Mouse (Mus musculus) brain, embryonic 18.5 days (tissue): ENCODE measurements at regions not wholly inside any gene's neighbourhood (a gene's known extent, or its start where the extent isn't known, plus 50 kb on each side); places are given as distances from the start of the nearest gene placed in this dataset.
A peak's percentile ranks its signal among the peaks of the same experiment; 100 is the strongest.
"Not testable (repeated sequence)": the region's sequence is repeated elsewhere in the genome, so short reads cannot be mapped to it uniquely, and the experiment has no call there.

Experiments
- DNase-seq: peaks from one replicate; pipeline ENCODE4 v3.0.0-alpha.2; 2012; ENCODE audit warnings: low read depth, low spot score

DNA sequence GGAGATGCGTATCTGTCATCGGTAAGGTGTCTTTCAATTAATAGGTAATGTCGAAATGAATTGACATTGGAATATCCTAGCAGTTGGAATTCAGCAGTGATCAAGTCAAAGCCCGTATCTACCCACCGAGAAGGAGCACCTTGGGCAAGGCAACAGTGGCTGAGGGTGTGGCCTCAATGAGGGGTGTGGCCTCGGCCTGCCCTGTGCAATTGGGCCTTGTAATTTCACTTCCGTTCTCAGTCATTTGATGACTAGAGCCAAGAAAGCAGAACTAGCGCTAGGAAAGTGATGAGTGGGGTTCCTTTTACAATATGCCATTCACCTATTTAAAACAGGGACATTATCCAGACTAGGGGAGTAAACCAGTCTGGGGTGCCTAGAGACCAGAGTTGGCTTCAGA lies 77.6 kb downstream of the Elovl4 start:
- no peak for DNase-seq

DNA sequence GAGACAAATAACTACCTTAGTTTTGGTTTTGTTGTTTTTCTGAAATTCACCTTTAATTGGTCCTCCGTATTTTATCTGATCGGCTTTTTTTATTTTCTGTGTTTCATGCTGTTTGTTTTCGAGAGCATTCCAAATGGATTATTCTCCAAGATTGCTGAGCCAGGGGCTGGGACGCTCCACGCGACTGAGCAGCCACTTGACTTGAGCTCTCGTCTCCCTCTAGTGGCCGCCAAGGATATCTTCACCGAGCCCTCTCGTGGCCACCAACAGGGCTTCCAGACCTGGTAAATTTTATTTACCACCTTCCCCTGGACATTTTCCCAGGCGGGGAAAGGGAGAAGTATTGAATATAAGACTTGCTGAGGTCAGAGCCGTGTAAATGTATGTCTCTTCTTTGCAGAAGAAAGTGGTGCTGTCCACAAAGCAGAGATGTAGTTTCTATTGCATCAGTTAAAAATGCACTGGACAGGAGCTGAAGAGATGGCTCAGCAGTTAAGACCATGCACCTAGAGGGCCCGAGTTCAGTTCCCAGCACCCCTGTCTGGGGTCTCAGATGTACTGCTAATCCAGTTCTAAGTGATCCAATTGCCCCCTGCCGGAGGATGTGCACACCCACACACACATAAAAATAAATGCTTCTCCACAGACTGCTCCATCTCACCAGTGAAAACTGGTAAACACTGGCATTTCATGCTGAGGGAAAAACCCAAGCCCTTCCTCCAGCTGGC lies 78.5 kb downstream of the Elovl4 start:
- peak; percentile 45 for DNase-seq

DNA sequence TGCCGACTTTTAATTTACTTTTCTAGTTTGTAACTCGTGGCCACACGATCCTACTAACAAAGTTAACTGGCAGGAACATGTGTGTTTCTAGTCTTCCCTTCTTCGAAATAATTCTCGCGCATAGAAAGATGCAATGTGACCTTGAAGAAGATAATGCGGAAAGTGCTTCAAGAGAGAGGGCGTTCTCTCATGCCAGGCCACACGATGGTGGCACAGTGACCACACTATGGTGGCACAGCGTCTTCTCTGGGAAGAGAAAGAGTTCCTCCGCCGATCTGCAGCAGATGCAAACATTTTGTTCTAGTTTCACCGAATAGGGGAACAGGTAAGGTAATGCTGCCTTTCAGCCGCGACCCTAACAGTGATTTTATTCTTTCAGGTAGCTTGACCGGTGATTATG lies 79.1 kb downstream of the Elovl4 start:
- DNase-seq: no peak

DNA sequence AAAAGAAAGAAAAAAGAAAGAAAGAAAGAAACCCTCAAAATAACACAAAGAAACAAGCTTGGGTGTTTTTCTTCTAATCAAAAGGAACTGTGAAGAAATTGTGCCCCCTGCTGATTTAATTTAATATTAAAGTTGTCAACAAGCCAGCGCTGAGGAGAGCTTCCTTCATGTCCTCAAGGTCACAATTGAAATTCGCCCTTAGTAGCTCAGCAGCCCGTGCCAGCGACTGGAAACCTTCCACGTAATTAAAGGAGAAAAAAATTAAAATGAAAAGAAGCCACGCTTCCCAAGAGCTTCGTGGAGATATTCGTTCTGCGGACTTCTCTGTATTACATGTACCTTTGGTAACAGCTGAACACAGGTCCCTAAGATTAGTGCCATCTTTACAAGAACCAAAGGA lies 80.0 kb downstream of the Elovl4 start:
- DNase-seq: peak; percentile 18

GRCm38 (mm10) chr9:83725545-83725944 lies 80.5 kb downstream of the Elovl4 start:
- DNase-seq: no peak

DNA sequence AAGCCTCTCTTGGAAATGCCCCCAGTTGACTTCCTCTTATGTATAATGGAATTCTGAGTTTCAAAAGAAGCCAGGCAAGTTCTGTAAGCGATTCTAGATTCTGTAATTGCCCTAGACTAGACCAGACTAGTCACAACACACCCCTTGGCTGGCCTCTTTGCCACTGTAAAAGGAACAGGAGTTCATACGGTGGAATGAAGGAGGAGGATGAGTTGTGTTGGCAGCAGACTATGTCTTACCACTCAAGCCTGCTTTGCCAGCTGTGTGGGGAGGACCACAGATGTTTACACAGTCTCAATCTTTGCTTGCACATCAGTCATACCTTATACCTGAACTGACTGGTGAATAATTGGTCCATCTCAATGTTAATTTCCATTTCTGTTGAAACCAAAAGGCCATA lies 85.1 kb downstream of the Elovl4 start:
- DNase-seq: no peak

DNA sequence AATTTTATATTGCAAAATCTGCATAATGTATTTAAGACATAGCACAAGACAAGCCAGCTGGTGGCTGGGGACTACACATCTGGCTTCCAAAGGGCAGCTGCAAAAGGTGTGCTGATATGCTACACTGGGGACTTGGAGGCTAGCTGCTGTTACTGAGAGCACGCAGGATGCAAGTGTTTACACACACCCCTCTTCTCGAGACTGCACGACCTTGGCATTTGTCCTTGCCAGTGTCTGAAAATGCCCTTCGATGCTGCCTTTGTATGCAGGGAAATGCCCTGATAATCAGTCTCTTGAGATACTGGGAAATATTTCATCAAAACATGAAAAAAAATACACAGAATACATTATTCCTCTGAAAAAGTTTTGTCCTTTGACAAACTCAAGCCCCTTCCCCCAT lies 86.3 kb downstream of the Elovl4 start:
- no peak for DNase-seq

GRCm38 (mm10) chr9:83718084-83718483 lies 88.0 kb downstream of the Elovl4 start:
- not testable (repeated sequence) for DNase-seq

- DNase-seq: no peak
Observed at GRCm38 (mm10) chr9:83716101-83716763, 89.8 kb downstream of the Elovl4 start.

DNA sequence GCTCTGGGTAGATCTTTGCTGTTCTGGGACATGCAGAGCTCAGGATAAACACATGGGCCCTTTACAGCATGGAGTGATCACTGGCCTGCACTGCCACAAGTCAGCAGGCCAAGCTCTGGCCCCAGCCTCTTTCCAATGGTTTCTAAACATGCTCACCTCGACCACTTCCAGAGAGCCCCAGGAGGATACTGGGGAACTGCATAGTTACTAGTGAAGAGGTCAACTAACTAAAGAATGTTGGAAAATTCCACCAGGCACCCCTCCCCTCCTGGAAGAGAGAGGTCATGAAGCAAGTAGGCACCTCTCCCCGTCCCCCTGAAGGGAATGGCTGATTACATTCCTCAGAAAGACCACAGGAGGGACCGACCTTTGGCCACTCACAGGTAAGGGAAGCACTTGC lies 98.7 kb downstream of the Elovl4 start:
- DNase-seq: no peak

- DNase-seq: no peak
Observed at GRCm38 (mm10) chr9:83706071-83706470, 100.0 kb downstream of the Elovl4 start.

- no peak for DNase-seq
Observed at GRCm38 (mm10) chr9:83704186-83704585, 101.9 kb downstream of the Elovl4 start.

DNA sequence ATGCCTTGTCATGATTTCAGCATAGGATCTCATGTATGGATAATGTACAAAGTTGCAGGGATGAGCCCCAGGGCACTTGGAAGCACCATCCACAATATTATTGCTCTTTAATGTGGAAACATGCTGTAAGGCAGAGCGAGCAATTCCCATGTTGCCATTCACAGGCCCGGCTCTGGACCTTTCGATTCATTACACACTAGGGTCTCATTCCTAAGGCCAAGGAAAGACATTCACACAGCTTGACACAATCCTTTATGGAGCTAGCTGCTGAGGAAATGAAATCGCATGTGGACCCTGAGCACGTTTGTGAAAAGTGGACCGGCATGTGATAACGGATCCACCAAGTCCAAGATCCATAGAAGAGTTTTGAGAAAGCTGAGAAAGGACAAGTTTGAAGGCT lies 105.2 kb downstream of the Elovl4 start:
- no peak for DNase-seq

GRCm38 (mm10) chr9:83700056-83700455 lies 106.0 kb downstream of the Elovl4 start:
- DNase-seq: no peak

DNA sequence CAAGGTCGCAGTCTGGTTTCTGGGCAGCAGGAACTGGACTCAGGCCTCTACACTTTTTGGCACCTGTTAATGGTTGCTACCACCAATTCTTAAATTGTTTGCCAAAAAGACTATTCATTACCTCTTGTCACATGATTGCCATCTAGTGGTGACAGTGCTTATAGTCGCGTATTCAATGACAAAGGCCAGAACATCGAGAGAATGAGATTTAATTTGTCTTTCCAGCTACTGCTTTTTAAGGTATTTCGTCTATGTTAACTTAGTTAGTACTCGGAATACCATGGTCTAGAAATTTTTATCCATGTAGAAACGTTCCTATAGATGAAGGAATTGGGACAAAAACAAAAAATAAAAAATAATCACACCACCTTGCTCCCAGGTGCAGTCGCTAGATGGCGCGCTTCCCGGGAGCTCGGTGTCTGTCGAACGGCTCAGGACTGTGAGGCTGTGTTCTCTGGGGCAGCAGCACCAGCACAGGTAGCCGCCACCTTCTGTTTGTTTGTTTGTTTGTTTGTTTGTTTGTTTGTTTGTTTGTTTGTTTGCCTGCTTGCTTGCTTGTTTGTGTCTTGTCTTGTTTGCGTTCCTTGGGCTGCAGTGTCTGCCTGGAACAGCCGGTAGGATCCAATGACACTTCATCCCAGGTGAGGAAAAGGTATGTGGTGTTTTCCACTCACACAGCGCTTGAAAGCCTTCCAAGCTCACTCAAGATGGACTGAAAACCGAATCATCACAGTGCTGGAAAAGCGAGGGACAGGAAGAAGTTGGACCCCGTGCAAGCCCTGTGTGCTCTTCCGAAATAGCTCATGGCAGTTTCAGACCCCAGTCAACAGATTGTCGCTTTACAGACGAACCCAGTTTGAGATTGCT lies 114.5 kb downstream of the Elovl4 start:
- peak; percentile 77 for DNase-seq
